Mouse (Mus musculus) Patski (cell line): ENCODE measurements around the gene Xirp1. TPM values are rescaled to one million over a fixed set of nuclear protein-coding genes. Genes with fewer than 3 reads are reported as not detected.

Experiments used
- ATAC-seq: fragments of 100-300 bp; one replicate; pipeline ENCODE4 v1.8.0; 2021
- CTCF ChIA-PET: fragments of 350-600 bp; sonication (Branson Sonifier 250); formaldehyde crosslinking; loops from one replicate; lab custom pipeline; 2022; ENCODE audit warnings: inconsistent platforms; lab: Charles Lee
- POLR2A ChIA-PET: fragments of 350-600 bp; sonication (Branson Sonifier 250); formaldehyde crosslinking; loops from one replicate; lab custom pipeline; 2022; ENCODE audit warnings: antibody characterized with exemption, inconsistent platforms; lab: Charles Lee
- DNase-seq: peaks from one replicate; pipeline ENCODE4 v3.0.0-alpha.2; 2011; ENCODE audit warnings: low read depth, low spot score
- H3K27me3 ChIP-seq: fragments of 371-371 bp; one replicate; pipeline ENCODE4 v1.5.1; 2021
- CTCF ChIP-seq: fragments of 100-300 bp; IDR thresholded peaks from one replicate; pipeline ENCODE4 v1.5.1; 2021
- in situ Hi-C: fragments of 300-500 bp; cut with MboI; formaldehyde crosslinking; loops from 3 replicates; pipeline ENCODE4 v1.11.1; 2018; ENCODE audit warnings: low pct_unique_long_range_greater_than_20kb, mixed read lengths
- polyA plus RNA-seq: library from polyadenylated mRNA; unstranded; gene quantifications from one replicate; pipeline ENCODE4 v1.2.3, GENCODE M21; 2021

Xirp1 gene
- polyA plus RNA-seq: 0.04 TPM

GRCm38 (mm10) chr9:120023086-120023811 is at the start of gene Xirp1:
Gene Xirp1 (minus strand): TSS chr9:120023598.
- DNase-seq (no peak), ATAC-seq (no peak)
- H3K27me3 ChIP-seq: no peaks in the 10 kb centered on the region
- in situ Hi-C loops: no loop called here
- ChIA-PET POLR2A (interaction anchor here (0.5 to 0.6 kb wide), 2 partner anchors 57 to 87 kb away, joined by 3 read pairs; no protein-coding TSS in a partner anchor), CTCF (no interaction called here)
- no peak for TF ChIP-seq CTCF

- TF ChIP-seq CTCF: peak; percentile 97
- CTCF ChIA-PET: interaction anchor here (0.8 to 3.4 kb wide), 13 partner anchors 8 to 111 kb away, joined by 3 to 19 read pairs (median 6); no protein-coding TSS in a partner anchor
- DNase-seq (peak; percentile 25), ATAC-seq (peak; percentile 39)
- peaks cover 7% of the 10 kb centered on the region for H3K27me3 ChIP-seq
- in situ Hi-C loops: loop anchor here (5.0 kb wide), 2 partner anchors 46 to 106 kb away; no protein-coding TSS in a partner anchor
- POLR2A ChIA-PET: interaction anchor here (0.6 kb wide), 1 partner anchor 46 kb away, joined by 3 read pairs; no protein-coding TSS in a partner anchor
Observed at GRCm38 (mm10) chr9:120073169-120073568, 49.8 kb upstream of the Xirp1 start.

- ATAC-seq (no peak), DNase-seq (no peak)
- POLR2A ChIA-PET: no interaction called here
- TF ChIP-seq CTCF: no peak
- in situ Hi-C loops: loop anchor here (5.0 kb wide), 2 partner anchors 44 to 104 kb away; no protein-coding TSS in a partner anchor
- CTCF ChIA-PET: interaction anchor here (3.4 kb wide), 1 partner anchor 44 kb away, joined by 19 read pairs; no protein-coding TSS in a partner anchor
- H3K27me3 ChIP-seq: peaks cover 6% of the 10 kb centered on the region
Observed at GRCm38 (mm10) chr9:120071251-120071650, 47.9 kb upstream of the Xirp1 start.

- ChIA-PET CTCF (no interaction called here), POLR2A (interaction anchor here (0.5 kb wide), 1 partner anchor 1141 kb away, joined by 4 read pairs; no protein-coding TSS in a partner anchor)
- DNase-seq (no peak), ATAC-seq (no peak)
- in situ Hi-C loops: loop anchor here (5.0 kb wide), 2 partner anchors 42 to 102 kb away; no protein-coding TSS in a partner anchor
- TF ChIP-seq CTCF: no peak
- H3K27me3 ChIP-seq: peaks cover 6% of the 10 kb centered on the region
Observed at GRCm38 (mm10) chr9:120069779-120070178, 46.4 kb upstream of the Xirp1 start, which contains the start of gene Cx3cr1. Gene Cx3cr1 (minus strand): TSS chr9:120069879.

- no peak for TF ChIP-seq CTCF
- ChIA-PET POLR2A (interaction anchor here (1.1 kb wide), 1 partner anchor 32 kb away, joined by 13 read pairs; no protein-coding TSS in a partner anchor), CTCF (interaction anchor here (1.2 to 1.6 kb wide), 2 partner anchors 20 to 41 kb away, joined by 3 to 4 read pairs; no protein-coding TSS in a partner anchor)
- DNase-seq: no peak
- peaks cover 3% of the 10 kb centered on the region for H3K27me3 ChIP-seq
- no peak for ATAC-seq
- in situ Hi-C loops: no loop called here
Observed at GRCm38 (mm10) chr9:120068047-120068446, 44.6 kb upstream of the Xirp1 start.

GRCm38 (mm10) chr9:120067609-120068008 is 44.2 kb upstream of the Xirp1 start:
- ATAC-seq: no peak
- in situ Hi-C loops: no loop called here
- CTCF ChIA-PET: interaction anchor here (1.6 kb wide), 1 partner anchor 20 kb away, joined by 3 read pairs; no protein-coding TSS in a partner anchor

GRCm38 (mm10) chr9:120064317-120064716 is 40.9 kb upstream of the Xirp1 start:
- peak; percentile 58 for DNase-seq

More at GRCm38 (mm10) chr9:120067609-120068008, 44.2 kb upstream of the Xirp1 start:
- no peak for DNase-seq
- H3K27me3 ChIP-seq: peaks cover 3% of the 10 kb centered on the region
- TF ChIP-seq CTCF: no peak
- POLR2A ChIA-PET: no interaction called here

GRCm38 (mm10) chr9:120058730-120059129 is 35.3 kb upstream of the Xirp1 start:
- ATAC-seq: no peak
- no peak for DNase-seq
- ChIA-PET CTCF (interaction anchor here (1.6 kb wide), 1 partner anchor 14 kb away, joined by 4 read pairs; no protein-coding TSS in a partner anchor), POLR2A (no interaction called here)
- no peak for TF ChIP-seq CTCF
- in situ Hi-C loops: no loop called here
- no peaks in the 10 kb centered on the region for H3K27me3 ChIP-seq

More at GRCm38 (mm10) chr9:120064317-120064716, 40.9 kb upstream of the Xirp1 start:
- TF ChIP-seq CTCF: no peak
- H3K27me3 ChIP-seq: peaks cover 3% of the 10 kb centered on the region
- ChIA-PET POLR2A (no interaction called here), CTCF (interaction anchor here (1.5 to 2.8 kb wide), 2 partner anchors 9 to 34 kb away, joined by 3 to 13 read pairs; no protein-coding TSS in a partner anchor)
- in situ Hi-C loops: no loop called here
- ATAC-seq: peak; percentile 60

- in situ Hi-C loops: no loop called here
- DNase-seq (no peak), ATAC-seq (no peak)
- TF ChIP-seq CTCF: no peak
- ChIA-PET CTCF (interaction anchor here (1.5 kb wide), 1 partner anchor 29 kb away, joined by 3 read pairs; no protein-coding TSS in a partner anchor), POLR2A (no interaction called here)
- H3K27me3 ChIP-seq: no peaks in the 10 kb centered on the region
Observed at GRCm38 (mm10) chr9:120056201-120056600, 32.8 kb upstream of the Xirp1 start.

- no peak for TF ChIP-seq CTCF
- DNase-seq (no peak), ATAC-seq (no peak)
- ChIA-PET CTCF (no interaction called here), POLR2A (no interaction called here)
- in situ Hi-C loops: no loop called here
- no peaks in the 10 kb centered on the region for H3K27me3 ChIP-seq
Observed at GRCm38 (mm10) chr9:120054545-120055277, 31.3 kb upstream of the Xirp1 start.
